Mouse (Mus musculus) cerebellum, adult 11-12 months (tissue): Measurements from ENCODE around the gene Slc26a11.
"Not testable (repeated sequence)": the region's sequence is repeated elsewhere in the genome, so short reads cannot be mapped to it uniquely, and the experiment has no call there.

Source experiments
- DNase-seq: peaks from one replicate; pipeline ENCODE4 v3.0.0; 2022

The Slc26a11 gene

DNA sequence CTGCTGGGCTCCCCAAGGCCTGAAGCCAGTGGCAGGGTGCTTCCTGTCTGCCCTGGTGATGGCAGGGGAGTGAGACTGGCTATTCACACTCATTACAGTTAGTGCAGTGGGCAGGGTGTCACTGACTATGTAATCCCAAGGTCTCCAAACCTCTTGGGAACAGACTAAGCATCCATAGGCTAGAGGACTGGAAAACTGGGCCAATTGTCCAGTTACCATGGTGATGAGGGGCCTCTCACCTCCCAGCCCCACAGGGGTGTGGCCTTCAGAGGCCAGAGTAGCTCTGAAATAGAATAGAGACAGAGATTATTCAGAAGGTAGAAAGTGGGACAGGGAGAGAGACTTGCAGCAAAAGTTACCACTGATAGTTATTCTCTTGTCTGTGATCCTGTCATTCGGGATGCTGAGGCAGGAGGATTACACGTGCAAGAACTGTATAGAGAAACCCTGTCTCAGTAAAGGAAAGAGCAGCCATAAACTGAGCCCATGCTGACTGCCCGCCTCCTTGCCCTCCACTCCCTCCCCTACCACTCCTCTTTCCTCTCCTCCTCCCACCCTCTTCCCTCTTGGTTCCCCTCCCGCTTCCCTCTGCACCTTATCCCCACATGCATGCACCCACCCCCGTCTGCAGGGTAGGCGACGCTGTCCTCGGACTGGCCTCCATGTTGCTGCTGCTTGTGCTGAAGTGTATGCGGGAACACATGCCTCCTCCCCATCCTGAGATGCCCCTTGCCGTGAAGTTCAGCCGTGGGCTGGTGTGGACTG lies 7.6 kb downstream of the Slc26a11 start:
- DNase-seq = no peak

- DNase-seq = peak; percentile 60
Measured at GRCm38 (mm10) chr11:119363534-119364145, 8.3 kb downstream of the Slc26a11 start.

GRCm38 (mm10) chr11:119375425-119375824 lies 20.1 kb downstream of the Slc26a11 start:
- DNase-seq = no peak

GRCm38 (mm10) chr11:119377326-119377725 lies 22.0 kb downstream of the Slc26a11 start:
- no peak for DNase-seq

GRCm38 (mm10) chr11:119378551-119378950 lies 23.2 kb downstream of the Slc26a11 start:
- DNase-seq = no peak

GRCm38 (mm10) chr11:119381631-119382337 lies 26.4 kb downstream of the Slc26a11 start:
- no peak for DNase-seq

DNA sequence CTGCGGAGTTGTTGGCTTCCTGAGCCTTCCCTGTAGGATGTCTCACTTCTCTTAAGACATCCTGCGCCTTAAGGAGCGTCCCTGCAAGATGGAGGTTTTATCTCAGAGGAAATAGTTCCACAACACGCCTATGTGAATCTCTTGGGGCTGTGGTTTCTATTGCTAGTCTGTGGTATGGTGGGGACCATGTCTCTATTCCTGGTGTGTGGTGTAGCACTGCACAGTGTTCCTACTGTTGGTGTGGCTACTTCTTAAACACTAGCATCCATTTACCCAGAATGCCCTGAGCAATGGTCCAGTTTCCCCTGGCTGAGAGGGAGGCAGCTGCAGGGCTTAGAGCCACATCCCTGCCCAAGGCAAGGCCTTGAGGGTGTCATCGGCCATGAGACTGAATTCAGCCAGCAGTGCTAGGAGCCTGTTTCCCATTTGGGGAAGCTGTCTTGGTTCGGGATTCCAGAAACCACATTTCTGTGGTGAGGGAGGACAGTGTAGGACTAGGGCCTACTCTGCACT lies 27.0 kb downstream of the Slc26a11 start:
- no peak for DNase-seq

DNA sequence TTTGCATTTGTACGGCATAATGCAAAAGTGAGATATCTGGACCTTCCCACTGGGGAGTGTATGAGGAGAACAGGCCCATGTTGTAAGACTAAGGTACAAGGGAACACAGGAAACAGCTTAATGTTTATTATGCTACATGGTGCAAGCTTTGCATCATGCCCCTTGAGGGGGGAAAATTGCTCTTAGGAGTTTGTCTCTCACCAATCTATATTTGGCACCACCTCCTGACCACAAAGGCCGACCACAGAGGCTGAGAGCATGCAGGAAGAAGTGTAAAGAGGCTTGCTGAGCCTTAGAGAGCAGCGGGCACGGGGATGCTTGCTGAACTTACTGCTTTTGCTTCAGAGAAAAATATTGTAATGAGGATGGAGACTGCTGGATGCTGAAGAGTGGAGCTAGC lies 29.5 kb downstream of the Slc26a11 start:
- no peak for DNase-seq

GRCm38 (mm10) chr11:119386306-119386705 lies 30.9 kb downstream of the Slc26a11 start:
- DNase-seq = no peak

- not testable (repeated sequence) for DNase-seq
Measured at GRCm38 (mm10) chr11:119387273-119387672, 31.9 kb downstream of the Slc26a11 start.

- peak; percentile 38 for DNase-seq
Measured at GRCm38 (mm10) chr11:119389851-119390270, 34.5 kb downstream of the Slc26a11 start.

GRCm38 (mm10) chr11:119390271-119391231 lies 35.2 kb downstream of the Slc26a11 start:
- peak; percentile 12 for DNase-seq

- DNase-seq = no peak
Measured at GRCm38 (mm10) chr11:119391386-119392000, 36.1 kb downstream of the Slc26a11 start.

GRCm38 (mm10) chr11:119392001-119392614 lies 36.8 kb downstream of the Slc26a11 start:
- DNase-seq = peak; percentile 23

- no peak for DNase-seq
Measured at GRCm38 (mm10) chr11:119392800-119393482, 37.6 kb downstream of the Slc26a11 start, which contains the start of gene Rnf213. Gene Rnf213, plus strand, starts transcription at chr11:119393100.

DNA sequence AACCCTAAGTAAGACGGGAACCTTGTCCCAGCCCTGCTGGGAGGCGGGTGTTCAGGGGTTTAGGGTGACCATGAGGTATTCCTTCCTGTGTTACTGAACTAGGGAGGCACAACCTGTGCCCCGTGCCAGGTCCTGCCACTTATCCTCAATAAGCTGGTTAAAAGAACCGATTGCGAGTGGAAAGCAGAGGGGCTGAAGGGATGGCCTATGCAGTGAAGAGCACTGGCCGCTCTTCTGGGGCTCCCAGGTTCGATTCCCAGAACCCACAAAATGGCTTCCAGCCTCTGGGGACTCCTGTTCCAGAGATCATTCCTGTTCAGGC lies 38.1 kb downstream of the Slc26a11 start:
- no peak for DNase-seq

DNA sequence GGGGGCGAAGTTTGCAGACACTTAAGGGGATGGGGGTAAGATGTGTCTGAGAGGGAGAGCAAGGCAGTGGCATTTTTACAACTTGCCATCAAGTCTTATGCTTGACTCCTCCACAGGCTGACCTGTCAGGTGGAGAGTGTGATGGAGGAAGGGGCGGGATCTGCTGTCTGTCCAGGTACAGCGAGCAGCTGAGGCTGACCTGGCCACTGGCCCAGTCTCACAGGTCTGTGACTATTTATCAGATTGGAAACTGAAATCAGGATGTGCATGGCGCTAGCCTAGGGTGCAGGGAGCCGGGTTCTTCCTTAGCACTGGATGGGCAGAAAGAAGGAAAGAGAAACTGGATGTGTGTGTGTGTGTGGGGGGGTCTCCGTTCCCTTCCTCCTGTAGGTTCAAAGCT lies 38.9 kb downstream of the Slc26a11 start:
- no peak for DNase-seq

DNA sequence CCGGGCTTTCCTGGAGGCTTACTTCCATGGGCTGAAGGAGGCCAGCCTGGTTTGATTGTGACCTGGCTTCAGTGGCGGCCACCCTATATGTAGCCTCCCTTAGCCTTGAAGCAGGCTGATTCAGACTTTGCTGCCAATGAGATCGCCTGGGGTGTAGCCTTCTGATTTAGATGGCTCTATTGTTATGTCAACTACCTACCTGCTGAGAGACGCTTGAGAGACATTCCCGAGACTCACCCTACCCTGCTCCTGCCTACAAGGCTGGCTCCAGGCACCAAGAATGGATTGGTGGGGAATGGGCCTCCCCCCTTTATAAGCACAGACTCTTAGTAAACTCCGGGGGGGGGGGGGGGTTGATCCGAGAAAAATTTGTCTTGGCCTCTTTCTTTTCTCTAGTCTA lies 40.0 kb downstream of the Slc26a11 start:
- no peak for DNase-seq

DNA sequence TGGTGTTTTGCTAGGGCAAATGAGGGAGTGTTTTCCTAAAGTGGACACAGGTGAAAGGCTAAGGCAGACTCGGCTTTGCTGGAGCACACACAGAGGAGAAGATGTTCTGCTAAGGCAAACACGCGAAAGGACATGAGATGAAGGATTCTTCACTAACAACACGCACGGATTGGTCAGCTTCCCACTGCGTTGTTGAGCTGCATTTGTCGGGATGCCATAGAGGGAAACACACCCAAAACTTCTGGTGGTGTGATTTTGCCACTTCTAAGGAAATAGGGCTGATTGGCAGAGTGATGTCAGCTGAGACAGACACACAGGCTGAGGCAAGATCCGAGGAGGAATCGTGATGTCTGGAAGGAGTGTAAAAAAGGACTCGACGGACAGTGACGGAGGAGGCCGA lies 40.6 kb downstream of the Slc26a11 start:
- DNase-seq = no peak

GRCm38 (mm10) chr11:119396461-119396860 lies 41.1 kb downstream of the Slc26a11 start:
- DNase-seq = no peak
